Mouse (Mus musculus) heart, embryonic 10.5 days (tissue): ENCODE data around the gene Tbx2. TPM values are rescaled to one million over a fixed set of nuclear protein-coding genes. Genes with fewer than 3 reads are reported as not detected.
A peak's percentile ranks its signal among the peaks of the same experiment; 100 is the strongest.

Experiments used
- DNase-seq: peaks from one replicate; pipeline ENCODE4 v3.0.0-alpha.2; 2017; ENCODE audit warnings: low spot score
- H3K27ac ChIP-seq: fragments of 300-500 bp; sonication (generic); 2 replicates; pipeline ENCODE4 v1.5.1; 2016; ENCODE audit warnings: mild to moderate bottlenecking
- H3K27me3 ChIP-seq: fragments of 300-500 bp; sonication (generic); 2 replicates; pipeline ENCODE4 v1.6.1; 2016; ENCODE audit warnings: mild to moderate bottlenecking; ENCODE audit not compliant: poor library complexity, insufficient read depth, severe bottlenecking
- H3K36me3 ChIP-seq: fragments of 300-500 bp; sonication (generic); 2 replicates; pipeline ENCODE4 v1.6.1; 2016; ENCODE audit warnings: mild to moderate bottlenecking, moderate library complexity
- H3K4me1 ChIP-seq: fragments of 300-500 bp; sonication (generic); 2 replicates; pipeline ENCODE4 v1.6.1; 2016; ENCODE audit warnings: mild to moderate bottlenecking
- H3K4me3 ChIP-seq: fragments of 300-500 bp; sonication (generic); 2 replicates; pipeline ENCODE4 v1.5.1; 2016; ENCODE audit warnings: mild to moderate bottlenecking, moderate library complexity
- H3K9me3 ChIP-seq: fragments of 300-500 bp; sonication (generic); 2 replicates; pipeline ENCODE4 v1.6.1; 2016; ENCODE audit warnings: mild to moderate bottlenecking, moderate library complexity
- WGBS: fragments of 180-500 bp; shearing (Covaris S2); methylation state at CpG from one replicate; pipeline ENCODE4 v1.1.7; 2016; 5-methylcytosine and 5-hydroxymethylcytosine counted together
- polyA plus RNA-seq: library from polyadenylated mRNA; unstranded; fragments of >200 nt; fragmentation: Nextera tagmentation; extraction: Ambion mirVana; gene quantifications from 2 replicates; pipeline ENCODE4 v1.2.1, GENCODE M21; 2016

Tbx2 gene
- 2.5 and 7.6 TPM in 2 replicates for polyA plus RNA-seq

- peak; percentile 90 for DNase-seq
- 2% methylated on average over 51 of the region's 52 CpGs for WGBS
- Histone ChIP-seq H3K36me3 (peaks cover 6% of the 10 kb centered on the region; the same call in 1 of the 2 replicates), H3K4me3 (peak within 1 kb of the TSS; percentile 75), H3K27ac (peak within 1 kb of the TSS; percentile 91), H3K27me3 (peaks cover 99% of the 10 kb centered on the region), H3K4me1 (peaks cover 75% of the 10 kb centered on the region), H3K9me3 (no peaks in the 10 kb centered on the region)
Observed at GRCm38 (mm10) chr11:85832231-85832924, at the start of gene Tbx2. Gene Tbx2 (plus strand): TSS chr11:85832551.

- Histone ChIP-seq H3K36me3 (no peaks in the 10 kb centered on the region), H3K27ac (no peak overlapping the region)
- 79% methylated on average over 3 of the region's 3 CpGs for WGBS
Observed at GRCm38 (mm10) chr11:85786113-85786718, 46.1 kb upstream of the Tbx2 start.

GRCm38 (mm10) chr11:85789750-85790149 is 42.6 kb upstream of the Tbx2 start:
- Histone ChIP-seq H3K4me3 (no peak overlapping the region), H3K4me1 (peaks cover 27% of the 10 kb centered on the region), H3K27me3 (peaks cover 80% of the 10 kb centered on the region), H3K27ac (no peak overlapping the region), H3K36me3 (no peaks in the 10 kb centered on the region), H3K9me3 (no peaks in the 10 kb centered on the region)
- 56% methylated on average over 7 of the region's 7 CpGs for WGBS
- no peak for DNase-seq

More at GRCm38 (mm10) chr11:85786113-85786718, 46.1 kb upstream of the Tbx2 start:
- H3K4me3 ChIP-seq = no peak overlapping the region
- H3K4me1 ChIP-seq = peaks cover 18% of the 10 kb centered on the region
- no peaks in the 10 kb centered on the region for H3K9me3 ChIP-seq
- DNase-seq = no peak
- peaks cover 78% of the 10 kb centered on the region for H3K27me3 ChIP-seq

- H3K27me3 ChIP-seq = peaks cover 81% of the 10 kb centered on the region
- no peak for DNase-seq
- WGBS = 59% methylated on average over 2 of the region's 2 CpGs
- H3K4me1 ChIP-seq = peaks cover 22% of the 10 kb centered on the region
- no peak overlapping the region for H3K27ac ChIP-seq
- H3K9me3 ChIP-seq = no peaks in the 10 kb centered on the region
- H3K36me3 ChIP-seq = no peaks in the 10 kb centered on the region
- H3K4me3 ChIP-seq = no peak overlapping the region
Observed at GRCm38 (mm10) chr11:85790267-85790666, 42.1 kb upstream of the Tbx2 start.

GRCm38 (mm10) chr11:85791212-85791611 is 41.1 kb upstream of the Tbx2 start:
- Histone ChIP-seq H3K4me3 (no peak overlapping the region), H3K9me3 (no peaks in the 10 kb centered on the region), H3K27me3 (peaks cover 83% of the 10 kb centered on the region), H3K4me1 (peaks cover 18% of the 10 kb centered on the region), H3K36me3 (no peaks in the 10 kb centered on the region), H3K27ac (no peak overlapping the region)
- WGBS = 92% methylated on average over 1 of the region's 1 CpGs
- DNase-seq = no peak

GRCm38 (mm10) chr11:85792534-85793215 is 39.7 kb upstream of the Tbx2 start:
- Histone ChIP-seq H3K4me1 (peaks cover 23% of the 10 kb centered on the region), H3K4me3 (no peak overlapping the region), H3K27me3 (peaks cover 94% of the 10 kb centered on the region), H3K9me3 (no peaks in the 10 kb centered on the region), H3K36me3 (no peaks in the 10 kb centered on the region), H3K27ac (no peak overlapping the region)
- no peak for DNase-seq
- 77% methylated on average over 12 of the region's 12 CpGs for WGBS

- H3K27ac ChIP-seq = peak overlapping the region; percentile 42; the same call in 1 of the 2 replicates
- DNase-seq = peak; percentile 82
Observed at GRCm38 (mm10) chr11:85799456-85799855, 32.9 kb upstream of the Tbx2 start.

GRCm38 (mm10) chr11:85799856-85800255 is 32.5 kb upstream of the Tbx2 start:
- H3K4me3 ChIP-seq = peak overlapping the region; percentile 20
- peak; percentile 94 for DNase-seq
- no peaks in the 10 kb centered on the region for H3K36me3 ChIP-seq
- H3K27me3 ChIP-seq = peaks cover 81% of the 10 kb centered on the region
- 5% methylated on average over 19 of the region's 19 CpGs for WGBS
- peak overlapping the region; percentile 42; the same call in 1 of the 2 replicates for H3K27ac ChIP-seq
- H3K9me3 ChIP-seq = no peaks in the 10 kb centered on the region
- H3K4me1 ChIP-seq = peaks cover 71% of the 10 kb centered on the region

More at GRCm38 (mm10) chr11:85799456-85799855, 32.9 kb upstream of the Tbx2 start:
- peak overlapping the region; percentile 20 for H3K4me3 ChIP-seq
- WGBS = 18% methylated on average over 4 of the region's 4 CpGs
- peaks cover 84% of the 10 kb centered on the region for H3K27me3 ChIP-seq
- no peaks in the 10 kb centered on the region for H3K36me3 ChIP-seq
- no peaks in the 10 kb centered on the region for H3K9me3 ChIP-seq
- H3K4me1 ChIP-seq = peaks cover 67% of the 10 kb centered on the region

- Histone ChIP-seq H3K9me3 (no peaks in the 10 kb centered on the region), H3K4me3 (peak overlapping the region; percentile 20; the same call in 1 of the 2 replicates), H3K36me3 (no peaks in the 10 kb centered on the region), H3K27me3 (peaks cover 81% of the 10 kb centered on the region), H3K27ac (no peak overlapping the region), H3K4me1 (peaks cover 76% of the 10 kb centered on the region)
- no peak for DNase-seq
- 25% methylated on average over 11 of the region's 11 CpGs for WGBS
Observed at GRCm38 (mm10) chr11:85800380-85800779, 32.0 kb upstream of the Tbx2 start.

GRCm38 (mm10) chr11:85804048-85804447 is 28.3 kb upstream of the Tbx2 start:
- no peak for DNase-seq
- Histone ChIP-seq H3K36me3 (no peaks in the 10 kb centered on the region), H3K9me3 (no peaks in the 10 kb centered on the region), H3K4me1 (peaks cover 69% of the 10 kb centered on the region), H3K27ac (0 out of 2 replicates have a peak overlapping the region, but pooled peaks have one; percentile 33), H3K27me3 (peaks cover 72% of the 10 kb centered on the region), H3K4me3 (peak overlapping the region; percentile 23)
- WGBS = 16% methylated on average over 5 of the region's 5 CpGs

- Histone ChIP-seq H3K27ac (0 out of 2 replicates have a peak overlapping the region, but pooled peaks have one; percentile 10), H3K9me3 (no peaks in the 10 kb centered on the region), H3K36me3 (no peaks in the 10 kb centered on the region), H3K4me1 (peaks cover 53% of the 10 kb centered on the region), H3K4me3 (no peak overlapping the region), H3K27me3 (peaks cover 85% of the 10 kb centered on the region)
- 69% methylated on average over 1 of the region's 1 CpGs for WGBS
- DNase-seq = no peak
Observed at GRCm38 (mm10) chr11:85805779-85806178, 26.6 kb upstream of the Tbx2 start.

- Histone ChIP-seq H3K27me3 (peaks cover 85% of the 10 kb centered on the region), H3K4me1 (peaks cover 47% of the 10 kb centered on the region), H3K36me3 (no peaks in the 10 kb centered on the region), H3K9me3 (no peaks in the 10 kb centered on the region), H3K27ac (no peak overlapping the region), H3K4me3 (no peak overlapping the region)
- WGBS = 80% methylated on average over 11 of the region's 11 CpGs
- no peak for DNase-seq
Observed at GRCm38 (mm10) chr11:85807353-85807752, 25.0 kb upstream of the Tbx2 start.

GRCm38 (mm10) chr11:85811229-85811628 is 21.1 kb upstream of the Tbx2 start:
- peaks cover 44% of the 10 kb centered on the region for H3K4me1 ChIP-seq
- no peak overlapping the region for H3K4me3 ChIP-seq
- no peaks in the 10 kb centered on the region for H3K36me3 ChIP-seq
- H3K27me3 ChIP-seq = peaks cover 83% of the 10 kb centered on the region
- H3K9me3 ChIP-seq = no peaks in the 10 kb centered on the region
- no peak for DNase-seq
- peak overlapping the region; percentile 38; the same call in 1 of the 2 replicates for H3K27ac ChIP-seq
- WGBS = 55% methylated on average over 4 of the region's 4 CpGs
